Mouse (Mus musculus): ENCODE measurements around the gene Immp2l.

- no peak for TF ChIP-seq FLI1 (IDR thresholded peaks at IDR 0.05; ENCODE audit: low read length)
- TF ChIP-seq GATA1 (IDR thresholded peaks at IDR 0.05; ENCODE audit: borderline replicate concordance, low read length) = no peak
Observed at GRCm38 (mm10) chr12:40988311-40989065, 35.4 kb upstream of the Immp2l start.
